Mouse (Mus musculus): ENCODE data around the gene Foxl1. TPM values are rescaled to one million over a fixed set of nuclear protein-coding genes. Genes with fewer than 3 reads are reported as not detected.

Gene Foxl1
- total RNA-seq, 2 experiments from 2014 or later: 0.13 to 0.15 TPM

- intact Hi-C loops (cut with DNase I): loop anchor here (5.0 kb wide), 2 partner anchors 193 to 408 kb away; no protein-coding TSS in a partner anchor
These were observed 37.0 kb upstream of the Foxl1 start for GRCm38 (mm10) chr8:121090716-121091115.

GRCm38 (mm10) chr8:121092141-121092540, 35.6 kb upstream of the Foxl1 start:
- no peak for DNase-seq (ENCODE audit: low spot score in 2 of 2)

More at GRCm38 (mm10) chr8:121090716-121091115, 37.0 kb upstream of the Foxl1 start:
- no peak for DNase-seq (ENCODE audit: low spot score in 2 of 2)

DNA sequence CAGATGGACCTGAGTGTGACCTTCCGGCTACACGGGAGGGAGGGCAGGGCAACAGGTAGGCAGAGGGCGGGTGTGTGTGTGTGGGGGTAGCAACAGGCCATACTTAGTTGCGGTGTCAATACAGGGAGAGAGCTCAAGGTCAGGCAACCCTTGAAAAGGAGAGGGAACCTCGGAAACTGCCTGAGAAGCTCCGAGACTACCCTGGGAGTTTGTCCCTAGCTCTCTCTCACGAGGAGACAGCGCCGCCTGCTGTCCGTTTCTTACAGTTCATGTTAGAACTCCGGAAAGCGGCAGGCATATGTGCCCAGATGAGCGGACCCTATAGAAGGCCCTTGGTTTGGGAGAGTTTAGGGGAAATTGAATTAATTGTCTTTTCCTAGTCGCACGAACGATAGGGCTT, 35.1 kb upstream of the Foxl1 start:
- intact Hi-C loops (cut with DNase I): loop anchor here (1.0 to 5.0 kb wide), 3 partner anchors 195 to 410 kb away; no protein-coding TSS in a partner anchor

More at GRCm38 (mm10) chr8:121092141-121092540, 35.6 kb upstream of the Foxl1 start:
- intact Hi-C loops (cut with DNase I): loop anchor here (1.0 to 5.0 kb wide), 3 partner anchors 195 to 410 kb away; no protein-coding TSS in a partner anchor

GRCm38 (mm10) chr8:121093496-121093895, 34.2 kb upstream of the Foxl1 start:
- intact Hi-C loops (cut with DNase I): loop anchor here (5.0 kb wide), 2 partner anchors 196 to 411 kb away; no protein-coding TSS in a partner anchor
- no peak for DNase-seq (ENCODE audit: low spot score in 2 of 2)

More for the DNA sequence above, 35.1 kb upstream of the Foxl1 start:
- peak; percentile 72 to 89 for DNase-seq (ENCODE audit: low spot score in 2 of 2)

GRCm38 (mm10) chr8:121104049-121104818, 23.5 kb upstream of the Foxl1 start:
- intact Hi-C loops (cut with DNase I): no loop called here
- DNase-seq (ENCODE audit: low spot score in 2 of 2): peak; percentile 77 to 86

DNA sequence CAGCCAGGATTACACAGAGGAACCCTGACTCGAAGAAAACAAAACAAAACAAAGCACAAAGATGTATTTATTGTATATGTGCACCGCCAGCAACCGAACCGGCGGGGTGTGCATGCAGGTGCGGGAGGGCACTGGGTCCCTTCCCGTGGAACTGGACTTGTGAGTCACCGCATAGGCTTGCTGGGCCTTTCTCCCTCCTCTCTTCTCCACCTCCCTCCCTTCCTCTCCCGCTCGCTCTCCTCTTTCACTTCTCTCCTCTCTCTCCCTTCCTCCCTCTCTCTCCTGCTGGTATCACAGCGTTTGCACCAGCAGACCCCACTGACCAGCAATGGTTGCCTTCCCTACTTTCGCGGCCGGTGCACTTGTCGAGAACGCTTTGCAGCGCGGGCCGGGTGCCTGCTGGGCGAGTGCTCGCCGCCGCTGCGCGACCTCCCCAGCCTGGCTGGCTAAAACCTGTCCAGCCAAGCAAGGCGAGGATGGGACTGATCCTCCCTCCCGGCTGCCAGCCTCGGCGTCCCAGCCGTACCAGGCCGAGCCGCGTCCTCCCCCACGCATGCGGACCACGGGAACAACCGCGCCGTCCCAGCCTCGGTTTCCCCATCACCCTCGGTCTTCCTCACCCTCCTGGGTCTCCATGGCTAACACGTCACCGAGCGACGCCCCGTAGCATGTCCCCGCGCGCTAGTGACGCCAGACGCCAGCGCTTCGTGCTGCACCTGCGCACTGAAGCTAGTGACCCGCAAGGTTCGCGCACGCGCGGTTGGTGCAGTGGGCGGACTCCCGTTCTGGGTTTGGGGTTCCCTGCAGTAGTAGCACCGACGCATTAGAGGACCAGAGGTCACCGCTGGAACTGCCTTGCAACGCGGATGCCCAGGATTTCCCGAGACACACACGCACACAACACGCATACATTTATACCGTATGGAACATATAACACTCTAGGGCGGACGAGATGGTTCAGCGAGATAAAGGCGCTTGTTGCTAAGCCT, 19.8 kb upstream of the Foxl1 start, which contains the start of gene Mthfsd:
Mthfsd (minus strand) TSS at position 725 of the 989 bp plus-strand sequence.
- peak; percentile 99 to 100 for DNase-seq (ENCODE audit: low spot score in 2 of 2)
- intact Hi-C loops (cut with DNase I): no loop called here

DNA sequence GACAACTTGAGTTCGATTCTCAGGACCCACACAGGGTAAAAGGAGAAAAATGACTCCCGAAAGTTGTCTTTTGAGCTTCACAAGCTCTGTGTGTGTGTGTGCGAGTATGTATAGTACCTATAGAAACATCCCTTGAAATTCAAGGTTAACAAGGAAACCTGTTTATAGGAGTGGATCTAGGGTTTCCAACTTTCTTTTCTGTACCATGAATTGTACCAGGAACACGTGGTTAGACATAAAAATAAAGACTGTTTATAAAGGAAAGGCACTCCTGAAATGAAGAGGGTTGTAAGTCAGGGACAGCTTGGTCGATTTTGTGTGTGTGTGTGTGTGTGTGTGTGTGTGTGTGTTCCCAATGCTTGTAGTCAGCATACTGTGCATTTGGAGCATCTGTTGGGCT, 19.1 kb upstream of the Foxl1 start:
- DNase-seq (ENCODE audit: low spot score in 2 of 2): no peak
- intact Hi-C loops (cut with DNase I): no loop called here

DNA sequence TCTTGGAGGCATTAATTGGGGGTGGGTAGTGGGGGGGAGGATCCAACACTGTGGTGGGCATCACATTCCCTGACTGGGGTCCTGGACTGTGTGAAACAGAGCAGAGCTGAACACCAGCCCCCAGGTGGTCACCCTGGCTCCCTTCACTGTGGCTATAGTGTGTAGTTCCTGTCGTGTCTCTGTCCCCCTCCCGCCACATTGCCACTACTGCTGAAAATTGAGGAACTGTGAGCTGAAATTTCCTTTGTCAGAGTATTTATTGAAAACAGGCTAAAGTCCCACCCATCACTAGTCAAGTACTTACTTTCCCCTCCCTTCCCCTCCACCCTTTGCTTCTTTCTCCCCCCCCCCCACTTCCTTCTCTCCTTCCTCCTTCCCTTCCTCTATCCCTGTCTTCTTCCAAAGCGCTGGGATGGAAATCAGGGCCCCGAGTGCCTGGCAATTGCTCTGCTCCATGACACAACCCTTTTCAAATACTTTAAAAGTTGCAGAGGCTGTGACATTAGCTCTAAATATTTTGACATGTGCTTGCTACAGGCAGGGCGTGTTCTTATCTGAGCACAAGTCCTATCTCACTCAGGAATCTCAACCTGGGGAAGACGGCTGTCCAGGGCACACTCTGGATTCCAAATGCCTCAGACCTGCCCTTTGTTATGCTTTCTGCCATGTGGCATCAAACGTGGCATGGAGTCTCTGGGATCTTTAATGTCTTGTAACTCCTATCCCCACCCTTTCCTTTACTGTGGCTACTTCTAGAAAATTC, 16.4 kb upstream of the Foxl1 start:
- DNase-seq (ENCODE audit: low spot score in 2 of 2): no peak
- intact Hi-C loops (cut with DNase I): no loop called here

DNA sequence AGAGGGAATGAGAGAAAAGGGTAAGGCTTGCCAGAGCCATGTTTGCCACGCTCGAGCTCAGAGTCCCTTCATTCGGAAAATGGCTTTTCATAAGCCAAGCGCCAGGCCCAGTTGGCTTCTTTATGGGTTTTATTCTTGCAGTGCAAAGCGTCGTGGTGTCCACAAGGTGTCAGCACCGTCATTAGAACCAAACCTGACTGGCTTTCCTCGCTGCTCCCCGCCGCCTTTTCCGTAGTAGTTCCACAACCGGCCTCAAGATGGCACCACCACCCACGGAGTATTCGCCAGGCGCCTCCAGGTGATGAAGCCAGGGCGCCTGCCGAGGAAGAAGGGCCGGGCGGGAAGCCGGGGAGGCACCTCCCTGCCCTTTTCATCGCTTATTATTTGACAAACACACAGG, 14.5 kb upstream of the Foxl1 start:
- DNase-seq (ENCODE audit: low spot score in 2 of 2): peak; percentile 94 to 97
- intact Hi-C loops (cut with DNase I): loop anchor here (1.0 kb wide), 1 partner anchor 400 kb away; no protein-coding TSS in a partner anchor

- intact Hi-C loops (cut with DNase I): loop anchor here (5.0 kb wide), 1 partner anchor 33 kb away; the partner anchor contains the start of gene Foxf1
These were observed 12.6 kb upstream of the Foxl1 start for GRCm38 (mm10) chr8:121115136-121115535.

GRCm38 (mm10) chr8:121115948-121116347, 11.8 kb upstream of the Foxl1 start, which contains the start of gene Foxc2:
Gene Foxc2, plus strand, starts transcription at chr8:121116171.
- intact Hi-C loops (cut with DNase I): loop anchor here (5.0 kb wide), 1 partner anchor 34 kb away; the partner anchor contains the start of gene Foxf1
- peak; percentile 66 to 70 for DNase-seq (ENCODE audit: low spot score in 2 of 2)

More at GRCm38 (mm10) chr8:121115136-121115535, 12.6 kb upstream of the Foxl1 start:
- no peak for DNase-seq (ENCODE audit: low spot score in 2 of 2)

GRCm38 (mm10) chr8:121116591-121117185, 11.1 kb upstream of the Foxl1 start:
- DNase-seq (ENCODE audit: low spot score in 2 of 2): no peak
- intact Hi-C loops (cut with DNase I): loop anchor here (5.0 kb wide), 1 partner anchor 34 kb away; the partner anchor contains the start of gene Foxf1

DNA sequence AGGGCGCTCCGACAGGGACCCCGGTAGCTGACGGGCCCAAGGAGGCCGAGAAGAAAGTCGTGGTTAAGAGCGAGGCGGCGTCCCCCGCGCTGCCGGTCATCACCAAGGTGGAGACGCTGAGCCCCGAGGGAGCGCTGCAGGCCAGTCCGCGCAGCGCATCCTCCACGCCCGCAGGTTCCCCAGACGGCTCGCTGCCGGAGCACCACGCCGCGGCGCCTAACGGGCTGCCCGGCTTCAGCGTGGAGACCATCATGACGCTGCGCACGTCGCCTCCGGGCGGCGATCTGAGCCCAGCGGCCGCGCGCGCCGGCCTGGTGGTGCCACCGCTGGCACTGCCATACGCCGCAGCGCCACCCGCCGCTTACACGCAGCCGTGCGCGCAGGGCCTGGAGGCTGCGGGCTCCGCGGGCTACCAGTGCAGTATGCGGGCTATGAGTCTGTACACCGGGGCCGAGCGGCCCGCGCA, 10.5 kb upstream of the Foxl1 start:
- intact Hi-C loops (cut with DNase I): loop anchor here (5.0 kb wide), 1 partner anchor 35 kb away; the partner anchor contains the start of gene Foxf1
- no peak for DNase-seq (ENCODE audit: low spot score in 2 of 2)

GRCm38 (mm10) chr8:121117906-121118305, 9.8 kb upstream of the Foxl1 start:
- intact Hi-C loops (cut with DNase I): loop anchor here (2.0 to 5.0 kb wide), 2 partner anchors 36 to 275 kb away; partner anchors contain the start of gene Foxf1
- DNase-seq (ENCODE audit: low spot score in 2 of 2): no peak

DNA sequence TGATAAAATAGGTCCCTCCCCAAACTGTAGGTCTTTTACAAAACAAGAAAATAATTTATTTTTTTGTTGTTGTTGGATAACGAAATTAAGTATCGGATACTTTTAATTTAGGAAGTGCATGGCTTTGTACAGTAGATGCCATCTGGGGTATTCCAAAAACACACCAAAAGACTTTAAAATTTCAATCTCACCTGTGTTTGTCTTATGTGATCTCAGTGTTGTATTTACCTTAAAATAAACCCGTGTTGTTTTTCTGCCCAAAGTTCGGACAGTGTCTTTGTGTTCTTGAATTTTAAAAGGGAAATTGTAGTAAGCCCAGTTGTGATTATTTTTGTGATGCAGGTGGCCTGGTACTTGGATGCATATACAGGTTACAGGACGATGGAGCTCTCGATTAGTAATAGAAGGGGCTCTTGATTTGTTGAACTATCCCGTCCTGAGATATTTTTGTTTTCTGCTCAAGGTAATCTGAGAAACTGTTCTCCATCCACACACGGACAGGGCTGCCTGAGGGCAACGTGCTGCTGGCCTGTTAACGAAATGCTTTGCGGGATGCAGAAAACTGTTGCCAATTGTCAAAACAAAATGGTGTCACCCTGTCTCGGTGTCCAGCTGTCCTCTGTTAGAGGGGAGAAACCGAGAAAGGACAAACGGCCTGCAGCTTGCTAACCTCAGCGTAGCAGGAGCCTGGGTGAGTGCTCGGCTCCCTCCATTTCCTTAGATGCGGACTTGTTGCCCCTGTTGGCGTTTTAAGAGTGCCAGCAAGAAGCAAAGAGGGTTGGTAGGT, 8.9 kb upstream of the Foxl1 start:
- intact Hi-C loops (cut with DNase I): loop anchor here (2.0 to 5.0 kb wide), 2 partner anchors 37 to 274 kb away; partner anchors contain the start of gene Foxf1

GRCm38 (mm10) chr8:121119635-121120455, 7.9 kb upstream of the Foxl1 start:
- intact Hi-C loops (cut with DNase I): loop anchor here (2.0 to 5.0 kb wide), 2 partner anchors 38 to 273 kb away; partner anchors contain the start of gene Foxf1
- no peak for DNase-seq (ENCODE audit: low spot score in 2 of 2)

More for the DNA sequence above, 8.9 kb upstream of the Foxl1 start:
- no peak for DNase-seq (ENCODE audit: low spot score in 2 of 2)

Measured in left cerebral cortex, postnatal 14 days (tissue).